Mouse (Mus musculus): ENCODE measurements around the gene Dnase2a. TPM values are rescaled to one million over a fixed set of nuclear protein-coding genes. Genes with fewer than 3 reads are reported as not detected.

Gene Dnase2a
- polyA plus RNA-seq, 1 experiment from 2014 or later = 9.4 TPM

DNA sequence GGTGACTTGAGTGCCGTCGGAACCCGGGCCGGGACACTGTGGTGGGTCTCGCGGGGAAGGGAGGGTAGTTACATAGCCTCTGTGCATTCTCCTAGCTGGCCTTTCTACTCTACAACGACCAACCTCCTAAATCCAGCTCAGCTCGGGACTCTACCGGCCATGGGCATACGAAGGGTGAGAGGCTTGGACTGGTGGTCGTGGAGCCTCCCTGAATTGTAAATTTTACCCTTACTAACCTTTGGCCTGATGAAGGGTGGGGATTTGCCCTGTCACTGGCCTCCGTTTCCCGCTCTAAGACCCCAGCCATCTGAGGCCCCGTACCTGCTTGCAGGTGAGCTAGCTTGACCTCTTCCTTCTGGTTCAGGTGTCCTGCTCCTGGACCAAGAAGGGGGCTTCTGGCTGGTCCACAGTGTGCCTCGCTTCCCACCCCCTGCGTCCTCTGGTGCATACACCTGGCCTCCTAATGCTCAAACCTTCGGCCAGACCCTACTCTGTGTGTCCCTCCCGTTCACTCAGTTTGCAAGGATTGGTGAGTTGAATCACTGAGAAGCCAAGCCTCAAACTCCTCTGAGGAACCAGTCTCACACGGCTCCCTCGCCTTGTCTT lies 905 bp downstream of the Dnase2a start:
- WGBS = 48% methylated on average over 20 of the region's 20 CpGs
- Histone ChIP-seq H3K36me3 (peaks cover 31% of the 10 kb centered on the region), H3K4me1 (peaks cover 18% of the 10 kb centered on the region), H3K27ac (replicated peaks) (no peak overlapping the region), H3K9ac (replicated peaks) (peak overlapping the region; percentile 65), H3K4me3 (peak overlapping the region; percentile 51), H3K9me3 (peaks cover 2% of the 10 kb centered on the region; the same call in 1 of the 2 replicates), H3K4me2 (replicated peaks) (peak overlapping the region; percentile 73), H3K27me3 (peaks cover 71% of the 10 kb centered on the region)
- ATAC-seq (ENCODE audit: low FRiP score, low read depth) = peak; percentile 6; the same call in 1 of the 2 replicates

- Histone ChIP-seq H3K9me3 (peaks cover 4% of the 10 kb centered on the region; the same call in 1 of the 2 replicates), H3K27me3 (peaks cover 71% of the 10 kb centered on the region), H3K36me3 (peaks cover 36% of the 10 kb centered on the region), H3K27ac (replicated peaks) (no peak overlapping the region), H3K4me1 (peaks cover 18% of the 10 kb centered on the region), H3K4me2 (replicated peaks) (no peak overlapping the region), H3K4me3 (no peak overlapping the region), H3K9ac (replicated peaks) (no peak overlapping the region)
- 95% methylated on average over 5 of the region's 5 CpGs for WGBS
- no peak for ATAC-seq (ENCODE audit: low FRiP score, low read depth)
Observed at GRCm38 (mm10) chr8:84909949-84910348, 1.6 kb downstream of the Dnase2a start.

DNA sequence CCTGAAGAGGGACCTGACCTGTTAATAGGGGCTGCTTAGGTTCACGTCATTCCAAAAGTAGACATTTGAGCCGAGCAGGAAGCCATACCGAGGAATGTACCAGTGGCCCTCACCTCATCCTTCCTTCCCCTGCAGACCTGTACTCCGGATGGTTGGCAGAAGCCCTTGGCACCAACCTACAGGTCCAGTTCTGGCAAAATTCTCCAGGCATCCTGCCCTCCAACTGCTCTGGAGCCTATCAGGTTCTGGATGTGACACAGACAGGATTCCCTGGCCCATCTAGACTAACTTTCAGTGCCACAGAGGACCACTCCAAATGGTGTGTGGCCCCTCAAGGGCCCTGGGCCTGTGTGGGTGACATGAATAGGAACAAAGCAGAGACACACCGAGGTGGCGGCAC lies 2.2 kb downstream of the Dnase2a start:
- Histone ChIP-seq H3K36me3 (peaks cover 40% of the 10 kb centered on the region), H3K4me1 (peaks cover 18% of the 10 kb centered on the region), H3K4me2 (replicated peaks) (no peak overlapping the region), H3K9ac (replicated peaks) (no peak overlapping the region), H3K4me3 (no peak overlapping the region), H3K27ac (replicated peaks) (no peak overlapping the region), H3K9me3 (peaks cover 4% of the 10 kb centered on the region; the same call in 1 of the 2 replicates), H3K27me3 (peaks cover 71% of the 10 kb centered on the region)
- ATAC-seq (ENCODE audit: low FRiP score, low read depth) = no peak
- 89% methylated on average over 6 of the region's 6 CpGs for WGBS

- Histone ChIP-seq H3K9me3 (peaks cover 4% of the 10 kb centered on the region; the same call in 1 of the 2 replicates), H3K4me3 (no peak overlapping the region), H3K27ac (replicated peaks) (no peak overlapping the region), H3K4me2 (replicated peaks) (no peak overlapping the region), H3K27me3 (peaks cover 84% of the 10 kb centered on the region), H3K4me1 (peaks cover 18% of the 10 kb centered on the region), H3K36me3 (peaks cover 53% of the 10 kb centered on the region), H3K9ac (replicated peaks) (no peak overlapping the region)
- 75% methylated on average over 9 of the region's 9 CpGs for WGBS
- ATAC-seq (ENCODE audit: low FRiP score, low read depth) = no peak
Observed at GRCm38 (mm10) chr8:84911854-84912253, 3.5 kb downstream of the Dnase2a start.

DNA sequence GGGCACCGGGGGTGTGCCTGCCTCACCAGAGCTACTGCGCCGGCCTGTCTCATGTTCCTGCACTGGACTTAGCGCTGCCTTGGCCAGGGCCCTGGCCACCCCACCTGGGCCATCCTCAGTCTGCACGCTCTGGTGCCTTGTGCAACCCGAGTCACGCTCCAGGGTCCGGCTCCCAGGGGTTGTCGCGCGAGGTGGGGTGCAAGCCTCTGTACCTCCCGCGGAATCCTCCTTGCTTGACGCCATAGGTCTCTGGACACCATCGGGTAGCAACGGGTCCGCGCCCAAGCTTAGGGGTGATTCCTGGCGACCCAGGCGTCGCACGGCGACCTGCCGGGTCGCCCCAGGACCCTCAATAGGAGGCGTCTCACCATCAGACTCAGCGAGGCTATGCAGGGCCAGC lies 4.0 kb downstream of the Dnase2a start:
- Histone ChIP-seq H3K27me3 (peaks cover 89% of the 10 kb centered on the region), H3K4me2 (replicated peaks) (peak overlapping the region; percentile 54; the same call in 1 of the 2 replicates), H3K9me3 (peaks cover 4% of the 10 kb centered on the region; the same call in 1 of the 2 replicates), H3K4me3 (peak overlapping the region; percentile 31; the same call in 1 of the 2 replicates), H3K36me3 (peaks cover 57% of the 10 kb centered on the region), H3K4me1 (peaks cover 18% of the 10 kb centered on the region), H3K27ac (replicated peaks) (no peak overlapping the region), H3K9ac (replicated peaks) (peak overlapping the region; percentile 4; the same call in 1 of the 2 replicates)
- ATAC-seq (ENCODE audit: low FRiP score, low read depth) = no peak
- 18% methylated on average over 27 of the region's 27 CpGs for WGBS

DNA sequence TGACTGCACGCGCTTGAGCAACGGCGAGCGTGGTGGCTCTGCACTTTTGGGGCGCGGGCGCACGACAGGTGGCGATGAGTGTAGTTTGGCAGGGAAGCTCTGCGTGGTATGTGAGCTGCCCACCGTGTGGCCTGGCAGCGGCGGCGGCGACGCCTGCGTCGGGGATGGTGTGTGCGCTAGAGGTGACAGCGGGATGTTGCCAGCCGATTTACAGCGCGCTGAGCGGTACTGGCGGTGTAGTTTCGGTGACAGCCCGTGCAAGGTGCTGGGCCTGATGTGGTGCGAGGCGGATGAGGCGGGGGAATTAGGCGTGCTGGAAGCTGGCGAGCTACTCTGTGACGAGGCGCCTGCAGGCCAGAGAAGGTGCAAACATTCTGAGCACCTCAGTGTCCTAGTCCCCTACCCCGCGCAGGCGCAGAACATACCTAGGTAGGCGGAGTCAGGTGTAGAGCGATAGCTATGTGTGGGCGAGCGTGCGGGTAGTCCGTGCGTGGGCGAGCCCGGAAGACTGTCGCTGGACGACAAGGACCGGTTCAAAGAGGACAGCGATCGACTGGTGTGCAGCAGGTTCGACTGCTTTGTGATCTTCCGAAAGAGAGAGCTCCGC lies 4.6 kb downstream of the Dnase2a start:
- Histone ChIP-seq H3K9ac (replicated peaks) (peak overlapping the region; percentile 4; the same call in 1 of the 2 replicates), H3K27ac (replicated peaks) (no peak overlapping the region), H3K27me3 (peaks cover 95% of the 10 kb centered on the region), H3K36me3 (peaks cover 63% of the 10 kb centered on the region), H3K9me3 (peaks cover 4% of the 10 kb centered on the region; the same call in 1 of the 2 replicates), H3K4me1 (peaks cover 18% of the 10 kb centered on the region), H3K4me2 (replicated peaks) (peak overlapping the region; percentile 54), H3K4me3 (peak overlapping the region; percentile 31)
- 2% methylated on average over 55 of the region's 55 CpGs for WGBS
- ATAC-seq (ENCODE audit: low FRiP score, low read depth) = no peak

DNA sequence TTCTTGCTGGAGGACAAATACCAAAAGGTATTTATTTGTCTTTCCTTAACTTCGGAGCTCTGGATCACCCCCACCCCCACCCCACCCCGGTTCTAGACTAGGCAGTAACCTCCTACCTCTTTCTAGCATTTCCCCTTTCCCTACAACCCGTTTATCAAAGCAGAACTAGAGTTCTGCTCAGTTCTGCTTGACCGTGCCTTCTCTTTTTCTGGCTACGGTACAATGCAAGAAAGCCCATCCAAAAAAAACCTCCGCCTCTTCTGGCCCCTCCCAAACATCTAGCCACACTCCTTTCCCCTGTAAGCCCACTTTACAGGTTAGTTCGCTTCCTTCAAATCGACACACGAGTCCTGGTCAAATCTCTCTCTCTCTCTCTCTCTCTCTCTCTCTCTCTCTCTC lies 5.1 kb downstream of the Dnase2a start:
- H3K4me1 ChIP-seq = peaks cover 18% of the 10 kb centered on the region
- 20% methylated on average over 9 of the region's 9 CpGs for WGBS
- 0 out of 2 replicates have a peak overlapping the region, but pooled peaks have one; percentile 4 for H3K9ac ChIP-seq (replicated peaks)
- H3K27ac ChIP-seq (replicated peaks) = no peak overlapping the region
- no peak for ATAC-seq (ENCODE audit: low FRiP score, low read depth)
- H3K4me2 ChIP-seq (replicated peaks) = peak overlapping the region; percentile 54
- peaks cover 68% of the 10 kb centered on the region for H3K36me3 ChIP-seq
- H3K9me3 ChIP-seq = peaks cover 4% of the 10 kb centered on the region; the same call in 1 of the 2 replicates
- peak overlapping the region; percentile 31 for H3K4me3 ChIP-seq
- H3K27me3 ChIP-seq = peaks cover 100% of the 10 kb centered on the region

DNA sequence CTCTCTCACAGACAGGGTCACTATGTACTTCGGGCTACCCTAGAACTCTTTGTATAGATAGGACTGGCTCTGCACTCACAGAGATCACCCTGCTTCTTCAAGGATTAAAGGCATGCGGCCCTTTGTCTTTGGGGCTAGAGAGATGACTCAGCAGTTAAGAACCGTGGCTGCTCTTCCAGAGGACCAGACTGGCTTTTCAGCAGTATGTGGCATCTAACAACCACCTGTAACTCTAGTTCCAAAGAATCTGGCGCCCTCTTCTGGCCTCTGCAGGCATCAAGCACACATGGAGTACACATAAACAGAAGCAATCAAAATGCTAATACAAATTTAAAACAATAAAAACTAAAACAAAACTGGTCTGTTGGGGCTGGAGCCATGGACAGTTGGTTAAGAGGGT lies 5.6 kb downstream of the Dnase2a start:
- no peak for ATAC-seq (ENCODE audit: low FRiP score, low read depth)
- peaks cover 71% of the 10 kb centered on the region for H3K36me3 ChIP-seq
- H3K27me3 ChIP-seq = peaks cover 100% of the 10 kb centered on the region
- no peak overlapping the region for H3K4me3 ChIP-seq
- peaks cover 13% of the 10 kb centered on the region for H3K4me1 ChIP-seq
- no peak overlapping the region for H3K4me2 ChIP-seq (replicated peaks)
- H3K27ac ChIP-seq (replicated peaks) = no peak overlapping the region
- peaks cover 4% of the 10 kb centered on the region; the same call in 1 of the 2 replicates for H3K9me3 ChIP-seq
- 27% methylated on average over 4 of the region's 4 CpGs for WGBS
- H3K9ac ChIP-seq (replicated peaks) = no peak overlapping the region

GRCm38 (mm10) chr8:84915269-84915668 lies 6.9 kb downstream of the Dnase2a start:
- Histone ChIP-seq H3K27ac (replicated peaks) (no peak overlapping the region), H3K36me3 (peaks cover 82% of the 10 kb centered on the region), H3K9me3 (peaks cover 4% of the 10 kb centered on the region; the same call in 1 of the 2 replicates), H3K4me2 (replicated peaks) (no peak overlapping the region), H3K4me1 (peaks cover 10% of the 10 kb centered on the region), H3K27me3 (peaks cover 97% of the 10 kb centered on the region), H3K4me3 (no peak overlapping the region), H3K9ac (replicated peaks) (no peak overlapping the region)
- 85% methylated on average over 8 of the region's 8 CpGs for WGBS
- ATAC-seq (ENCODE audit: low FRiP score, low read depth) = no peak

DNA sequence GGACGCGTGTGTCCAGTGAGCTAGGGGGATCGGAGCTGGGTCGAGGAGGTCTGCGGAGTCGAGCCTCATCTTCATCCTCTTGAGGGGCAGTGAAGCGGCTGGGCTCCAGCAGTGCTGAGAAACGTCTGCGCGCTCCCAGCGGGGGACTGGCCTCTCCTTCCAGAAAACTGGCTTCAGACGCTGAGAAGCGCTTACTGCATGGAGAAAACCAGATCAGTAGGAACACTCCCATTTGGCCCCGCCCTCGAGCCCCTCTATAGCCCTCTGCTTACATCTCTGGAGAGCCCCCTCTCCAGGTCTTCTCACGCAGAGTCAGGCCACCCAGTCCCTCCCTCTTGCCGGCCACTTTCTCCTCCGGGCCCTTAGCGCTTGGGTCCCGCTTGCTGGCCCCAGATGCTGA lies 9.4 kb downstream of the Dnase2a start:
- Histone ChIP-seq H3K27ac (replicated peaks) (no peak overlapping the region), H3K4me3 (no peak overlapping the region), H3K4me1 (peaks cover 7% of the 10 kb centered on the region), H3K36me3 (peaks cover 76% of the 10 kb centered on the region), H3K9me3 (peaks cover 4% of the 10 kb centered on the region; the same call in 1 of the 2 replicates), H3K27me3 (peaks cover 77% of the 10 kb centered on the region), H3K4me2 (replicated peaks) (no peak overlapping the region), H3K9ac (replicated peaks) (no peak overlapping the region)
- no peak for ATAC-seq (ENCODE audit: low FRiP score, low read depth)
- 24% methylated on average over 20 of the region's 20 CpGs for WGBS

DNA sequence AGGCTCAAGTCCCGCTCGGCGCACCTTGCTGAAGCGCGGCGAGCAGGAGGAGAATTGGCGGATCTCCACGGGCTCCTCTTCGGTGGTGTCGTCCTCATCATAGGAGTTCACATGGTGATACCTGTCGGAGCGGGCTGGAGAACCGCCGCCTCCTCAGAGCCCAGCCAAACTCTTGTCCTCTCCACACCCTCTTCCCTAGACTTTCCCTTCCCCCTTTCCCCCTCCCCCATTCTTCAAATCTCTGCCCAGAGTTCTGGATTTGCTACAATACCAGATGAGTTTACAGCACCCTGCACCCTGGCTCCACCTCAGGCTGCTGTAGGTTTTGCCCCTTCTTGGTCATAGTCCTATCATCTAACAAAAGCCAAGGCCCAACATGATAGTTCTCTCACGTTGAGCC lies 10.3 kb downstream of the Dnase2a start:
- Histone ChIP-seq H3K27ac (replicated peaks) (no peak overlapping the region), H3K27me3 (peaks cover 69% of the 10 kb centered on the region), H3K9me3 (peaks cover 4% of the 10 kb centered on the region; the same call in 1 of the 2 replicates), H3K4me3 (no peak overlapping the region), H3K9ac (replicated peaks) (no peak overlapping the region), H3K36me3 (peaks cover 75% of the 10 kb centered on the region), H3K4me2 (replicated peaks) (no peak overlapping the region), H3K4me1 (no peaks in the 10 kb centered on the region)
- 92% methylated on average over 15 of the region's 15 CpGs for WGBS
- no peak for ATAC-seq (ENCODE audit: low FRiP score, low read depth)

GRCm38 (mm10) chr8:84921596-84921995 lies 13.2 kb downstream of the Dnase2a start:
- ATAC-seq (ENCODE audit: low FRiP score, low read depth) = no peak
- 90% methylated on average over 2 of the region's 2 CpGs for WGBS
- H3K27me3 ChIP-seq = peaks cover 53% of the 10 kb centered on the region

More at GRCm38 (mm10) chr8:84921596-84921995, 13.2 kb downstream of the Dnase2a start:
- Histone ChIP-seq H3K9ac (replicated peaks) (no peak overlapping the region), H3K4me3 (no peak overlapping the region), H3K4me1 (no peaks in the 10 kb centered on the region), H3K27ac (replicated peaks) (no peak overlapping the region), H3K4me2 (replicated peaks) (no peak overlapping the region), H3K9me3 (no peaks in the 10 kb centered on the region), H3K36me3 (peaks cover 60% of the 10 kb centered on the region)
